Mouse (Mus musculus): ENCODE results near the gene Parp2. TPM values are rescaled to one million over a fixed set of nuclear protein-coding genes. Genes with fewer than 3 reads are reported as not detected.

Parp2 gene
- polyA plus RNA-seq, 1 experiment from 2014 or later, result 77.5 TPM

DNA sequence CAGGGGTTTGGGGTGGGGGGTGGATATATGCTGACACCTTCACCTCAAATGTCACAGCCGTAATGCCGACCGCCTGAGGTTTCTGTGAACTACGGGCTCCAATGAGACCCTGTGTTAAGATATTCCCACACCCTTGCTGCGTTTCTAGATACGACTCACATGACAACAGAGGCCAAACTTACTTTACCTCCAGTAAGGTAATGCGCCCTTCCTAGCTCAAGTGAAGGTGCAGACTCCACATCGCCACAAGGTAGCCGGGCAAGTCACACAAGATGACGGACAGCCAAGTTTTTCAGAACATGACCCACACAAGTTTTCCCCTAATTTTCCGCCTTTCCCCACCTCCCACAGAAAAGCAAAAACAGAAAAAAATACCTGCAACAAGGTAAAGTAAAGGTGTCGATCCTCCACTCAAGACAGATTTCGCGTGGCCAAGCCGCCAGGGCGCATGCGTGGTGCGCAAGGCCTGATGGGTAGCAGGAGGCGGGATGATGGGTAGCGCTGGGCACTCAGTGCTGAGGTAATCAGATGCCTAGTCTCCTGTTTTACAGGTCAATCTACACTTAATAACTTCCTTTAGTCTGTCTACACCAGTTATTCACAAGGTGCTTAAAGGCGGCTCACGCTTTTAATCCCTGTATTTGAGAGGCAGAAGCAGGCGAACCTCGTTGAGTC is 12.2 kb upstream of the Parp2 start:
- Histone ChIP-seq H3K4me2 (no peak overlapping the region), H3K36me3 (ENCODE audit: control insufficient read depth, insufficient read depth, low read length) (no peaks in the 10 kb centered on the region), H3K27ac (ENCODE audit: low read depth, low read length) (no peak overlapping the region), H3K9ac (ENCODE audit: low read depth, low read length) (no peak overlapping the region), H3K4me1 (replicated peaks; ENCODE audit: control insufficient read depth, insufficient read depth, low read length) (no peaks in the 10 kb centered on the region), H3K27me3 (replicated peaks; ENCODE audit: control insufficient read depth, insufficient read depth, low read length) (no peaks in the 10 kb centered on the region), H3K9me3 (ENCODE audit: control insufficient read depth, low read length) (no peaks in the 10 kb centered on the region), H3K4me3 (ENCODE audit: low read depth, low read length) (no peak overlapping the region)
- WGBS, result 90% methylated on average over 24 of the region's 24 CpGs
- DNase-seq (ENCODE audit: low spot score) (no peak), ATAC-seq (replicated peaks; ENCODE audit: low FRiP score) (no peak)

DNA sequence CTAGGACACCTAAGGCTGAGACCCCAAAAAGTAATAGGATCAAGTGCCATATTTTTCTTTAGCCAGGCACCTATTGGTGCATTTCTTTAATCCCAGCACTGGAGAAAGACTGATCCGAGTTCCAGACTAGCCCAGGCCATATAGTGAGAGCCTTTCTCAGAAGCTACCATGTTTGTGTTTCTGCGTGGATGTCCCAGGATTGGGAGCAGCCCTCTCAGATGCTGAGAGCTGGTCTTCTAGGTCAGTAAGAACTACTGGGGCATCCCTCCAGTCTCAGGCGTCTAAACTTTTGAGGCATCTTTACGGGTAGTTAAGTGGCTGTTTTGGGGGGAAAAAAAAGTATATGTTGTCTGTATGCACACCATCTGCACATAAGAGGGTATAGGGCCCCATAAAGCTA is 11.7 kb upstream of the Parp2 start:
- Histone ChIP-seq H3K36me3 (ENCODE audit: control insufficient read depth, insufficient read depth, low read length) (no peaks in the 10 kb centered on the region), H3K27me3 (replicated peaks; ENCODE audit: control insufficient read depth, insufficient read depth, low read length) (no peaks in the 10 kb centered on the region), H3K9ac (ENCODE audit: low read depth, low read length) (no peak overlapping the region), H3K4me1 (replicated peaks; ENCODE audit: control insufficient read depth, insufficient read depth, low read length) (no peaks in the 10 kb centered on the region), H3K4me2 (no peak overlapping the region), H3K27ac (ENCODE audit: low read depth, low read length) (no peak overlapping the region), H3K4me3 (ENCODE audit: low read depth, low read length) (no peak overlapping the region), H3K9me3 (ENCODE audit: control insufficient read depth, low read length) (no peaks in the 10 kb centered on the region)
- ATAC-seq (replicated peaks; ENCODE audit: low FRiP score) (no peak), DNase-seq (ENCODE audit: low spot score) (no peak)
- 79% methylated on average over 4 of the region's 4 CpGs for WGBS

DNA sequence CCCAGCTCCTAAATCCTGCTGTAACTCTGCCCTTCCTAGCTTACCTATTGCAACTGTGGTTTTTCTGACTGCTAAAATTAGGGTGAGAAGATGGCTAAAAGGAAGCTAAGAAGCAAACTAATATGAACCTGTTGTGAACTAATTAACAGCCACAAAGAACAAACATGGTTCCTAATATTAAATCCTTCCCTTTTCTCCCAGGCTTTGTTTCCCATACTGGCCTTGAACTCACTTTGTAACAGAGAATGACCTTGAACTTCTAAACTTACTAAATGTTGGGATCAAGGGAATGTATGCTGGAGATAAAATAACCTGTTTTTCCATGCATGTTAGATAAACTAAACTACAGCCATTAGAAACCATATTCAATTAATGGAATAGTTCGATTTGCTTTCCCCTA is 11.2 kb upstream of the Parp2 start:
- H3K9ac ChIP-seq (ENCODE audit: low read depth, low read length), result no peak overlapping the region
- H3K4me1 ChIP-seq (replicated peaks; ENCODE audit: control insufficient read depth, insufficient read depth, low read length), result no peaks in the 10 kb centered on the region
- no peak for DNase-seq (ENCODE audit: low spot score)
- no peak overlapping the region for H3K4me2 ChIP-seq
- no peak for ATAC-seq (replicated peaks; ENCODE audit: low FRiP score)
- H3K27me3 ChIP-seq (replicated peaks; ENCODE audit: control insufficient read depth, insufficient read depth, low read length), result no peaks in the 10 kb centered on the region
- no peaks in the 10 kb centered on the region for H3K36me3 ChIP-seq (ENCODE audit: control insufficient read depth, insufficient read depth, low read length)
- no peaks in the 10 kb centered on the region for H3K9me3 ChIP-seq (ENCODE audit: control insufficient read depth, low read length)
- 77% methylated on average over 1 of the region's 1 CpGs for WGBS
- H3K27ac ChIP-seq (ENCODE audit: low read depth, low read length), result no peak overlapping the region
- no peak overlapping the region for H3K4me3 ChIP-seq (ENCODE audit: low read depth, low read length)

- ATAC-seq (replicated peaks; ENCODE audit: low FRiP score) (no peak), DNase-seq (ENCODE audit: low spot score) (no peak)
- Histone ChIP-seq H3K27ac (ENCODE audit: low read depth, low read length) (no peak overlapping the region), H3K27me3 (replicated peaks; ENCODE audit: control insufficient read depth, insufficient read depth, low read length) (no peaks in the 10 kb centered on the region), H3K4me2 (no peak overlapping the region), H3K9ac (ENCODE audit: low read depth, low read length) (no peak overlapping the region), H3K4me3 (ENCODE audit: low read depth, low read length) (no peak overlapping the region), H3K4me1 (replicated peaks; ENCODE audit: control insufficient read depth, insufficient read depth, low read length) (no peaks in the 10 kb centered on the region), H3K36me3 (ENCODE audit: control insufficient read depth, insufficient read depth, low read length) (no peaks in the 10 kb centered on the region), H3K9me3 (ENCODE audit: control insufficient read depth, low read length) (no peaks in the 10 kb centered on the region)
- 68% methylated on average over 2 of the region's 2 CpGs for WGBS
Measured at GRCm38 (mm10) chr14:50798512-50798911, 9.1 kb upstream of the Parp2 start.

- Histone ChIP-seq H3K4me3 (ENCODE audit: low read depth, low read length) (no peak overlapping the region), H3K27me3 (replicated peaks; ENCODE audit: control insufficient read depth, insufficient read depth, low read length) (no peaks in the 10 kb centered on the region), H3K9me3 (ENCODE audit: control insufficient read depth, low read length) (no peaks in the 10 kb centered on the region), H3K36me3 (ENCODE audit: control insufficient read depth, insufficient read depth, low read length) (no peaks in the 10 kb centered on the region), H3K27ac (ENCODE audit: low read depth, low read length) (no peak overlapping the region), H3K9ac (ENCODE audit: low read depth, low read length) (no peak overlapping the region), H3K4me2 (no peak overlapping the region), H3K4me1 (replicated peaks; ENCODE audit: control insufficient read depth, insufficient read depth, low read length) (no peaks in the 10 kb centered on the region)
- DNase-seq (ENCODE audit: low spot score), result no peak
- WGBS, result 7% methylated on average over 3 of the region's 3 CpGs
- no peak for ATAC-seq (replicated peaks; ENCODE audit: low FRiP score)
Measured at GRCm38 (mm10) chr14:50799502-50800259, 8.0 kb upstream of the Parp2 start.

GRCm38 (mm10) chr14:50802441-50802840 is 5.2 kb upstream of the Parp2 start:
- 85% methylated on average over 6 of the region's 6 CpGs for WGBS
- H3K27ac ChIP-seq (ENCODE audit: low read depth, low read length), result no peak overlapping the region
- no peak overlapping the region for H3K4me2 ChIP-seq
- H3K4me3 ChIP-seq (ENCODE audit: low read depth, low read length), result no peak overlapping the region
- H3K27me3 ChIP-seq (replicated peaks; ENCODE audit: control insufficient read depth, insufficient read depth, low read length), result no peaks in the 10 kb centered on the region
- no peak for DNase-seq (ENCODE audit: low spot score)
- H3K36me3 ChIP-seq (ENCODE audit: control insufficient read depth, insufficient read depth, low read length), result no peaks in the 10 kb centered on the region
- no peak for ATAC-seq (replicated peaks; ENCODE audit: low FRiP score)
- H3K4me1 ChIP-seq (replicated peaks; ENCODE audit: control insufficient read depth, insufficient read depth, low read length), result no peaks in the 10 kb centered on the region; the same call in 1 of the 2 replicates
- no peak overlapping the region for H3K9ac ChIP-seq (ENCODE audit: low read depth, low read length)
- H3K9me3 ChIP-seq (ENCODE audit: control insufficient read depth, low read length), result no peaks in the 10 kb centered on the region

GRCm38 (mm10) chr14:50802843-50803562 is 4.6 kb upstream of the Parp2 start:
- no peaks in the 10 kb centered on the region for H3K9me3 ChIP-seq (ENCODE audit: control insufficient read depth, low read length)
- H3K27me3 ChIP-seq (replicated peaks; ENCODE audit: control insufficient read depth, insufficient read depth, low read length), result no peaks in the 10 kb centered on the region
- H3K36me3 ChIP-seq (ENCODE audit: control insufficient read depth, insufficient read depth, low read length), result no peaks in the 10 kb centered on the region
- 57% methylated on average over 4 of the region's 4 CpGs for WGBS
- no peak for DNase-seq (ENCODE audit: low spot score)
- no peak overlapping the region for H3K27ac ChIP-seq (ENCODE audit: low read depth, low read length)
- no peak overlapping the region for H3K9ac ChIP-seq (ENCODE audit: low read depth, low read length)
- no peak for ATAC-seq (replicated peaks; ENCODE audit: low FRiP score)
- H3K4me3 ChIP-seq (ENCODE audit: low read depth, low read length), result no peak overlapping the region
- H3K4me2 ChIP-seq, result no peak overlapping the region
- no peaks in the 10 kb centered on the region; the same call in 1 of the 2 replicates for H3K4me1 ChIP-seq (replicated peaks; ENCODE audit: control insufficient read depth, insufficient read depth, low read length)

DNA sequence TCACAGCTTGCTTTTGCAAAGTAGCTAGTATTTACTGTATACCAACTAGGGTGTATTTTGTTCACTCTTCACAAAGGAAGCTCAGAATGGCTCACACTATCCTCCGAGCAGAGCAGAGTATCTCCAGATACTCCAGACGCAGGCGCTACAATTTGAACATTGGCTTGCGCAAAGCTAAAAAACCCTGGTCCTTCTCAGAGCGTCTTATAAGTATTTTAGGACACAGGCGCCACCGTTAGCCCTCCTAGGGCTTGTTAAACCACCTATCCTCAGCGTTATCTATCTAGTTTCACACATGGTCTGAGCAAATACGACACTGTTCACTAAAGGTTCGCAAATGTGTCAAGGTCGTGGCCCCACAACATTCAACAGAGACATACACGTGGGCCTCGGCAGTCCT is 3.0 kb upstream of the Parp2 start:
- Histone ChIP-seq H3K27me3 (replicated peaks; ENCODE audit: control insufficient read depth, insufficient read depth, low read length) (no peaks in the 10 kb centered on the region), H3K9me3 (ENCODE audit: control insufficient read depth, low read length) (no peaks in the 10 kb centered on the region), H3K4me2 (no peak overlapping the region), H3K9ac (ENCODE audit: low read depth, low read length) (no peak overlapping the region), H3K27ac (ENCODE audit: low read depth, low read length) (no peak overlapping the region), H3K4me3 (ENCODE audit: low read depth, low read length) (no peak overlapping the region), H3K36me3 (ENCODE audit: control insufficient read depth, insufficient read depth, low read length) (no peaks in the 10 kb centered on the region), H3K4me1 (replicated peaks; ENCODE audit: control insufficient read depth, insufficient read depth, low read length) (no peaks in the 10 kb centered on the region; the same call in 1 of the 2 replicates)
- no peak for ATAC-seq (replicated peaks; ENCODE audit: low FRiP score)
- 61% methylated on average over 13 of the region's 13 CpGs for WGBS
- no peak for DNase-seq (ENCODE audit: low spot score)

Measured in liver, embryonic 11.5 days (tissue).